Mouse (Mus musculus) lung, postnatal 0 days (tissue): ENCODE measurements around the gene Gm28048. TPM values are rescaled to one million over a fixed set of nuclear protein-coding genes. Genes with fewer than 3 reads are reported as not detected.

ENCODE experiments used
- ATAC-seq: fragments of 200-750 bp; cut with Nextera tagmentation; 2 replicates; pipeline ENCODE4 v1.8.0; 2017; ENCODE audit warnings: moderate library complexity
- DNase-seq: peaks from one replicate; pipeline ENCODE4 v3.0.0-alpha.2; 2016; ENCODE audit warnings: low spot score
- H3K27ac ChIP-seq: fragments of 300-500 bp; sonication (generic); 2 replicates; pipeline ENCODE4 v1.5.1; 2014; ENCODE audit warnings: antibody characterized with exemption, mild to moderate bottlenecking, low read length, mixed read lengths
- H3K27me3 ChIP-seq: fragments of 300-500 bp; sonication (generic); replicated peaks from 2 replicates; pipeline ENCODE4 v1.6.1; 2014; ENCODE audit warnings: low read length, mixed read lengths; ENCODE audit not compliant: insufficient read depth
- H3K36me3 ChIP-seq: fragments of 300-500 bp; sonication (generic); 2 replicates; pipeline ENCODE4 v1.6.1; 2014; ENCODE audit warnings: low read length, mixed read lengths; ENCODE audit not compliant: insufficient read depth
- H3K4me1 ChIP-seq: fragments of 300-500 bp; sonication (generic); 2 replicates; pipeline ENCODE4 v1.6.1; 2014; ENCODE audit warnings: antibody characterized with exemption, low read depth, low read length, mixed read lengths; ENCODE audit not compliant: insufficient read depth
- H3K4me2 ChIP-seq: fragments of 300-500 bp; sonication (generic); replicated peaks from 2 replicates; pipeline ENCODE4 v1.6.1; 2014; ENCODE audit warnings: low read depth, mild to moderate bottlenecking, low read length, moderate library complexity, mixed read lengths
- H3K4me3 ChIP-seq: fragments of 300-500 bp; sonication (generic); 2 replicates; pipeline ENCODE4 v1.5.1; 2014; ENCODE audit warnings: low read depth, low read length
- H3K9ac ChIP-seq: fragments of 300-500 bp; sonication (generic); replicated peaks from 2 replicates; pipeline ENCODE4 v1.6.1; 2014; ENCODE audit warnings: low read depth, mild to moderate bottlenecking
- H3K9me3 ChIP-seq: fragments of 300-500 bp; sonication (generic); 2 replicates; pipeline ENCODE4 v1.6.1; 2016; ENCODE audit warnings: low read length, mixed read lengths
- CTCF ChIP-seq: IDR thresholded peaks from 2 replicates; pipeline ENCODE4 v1.5.1; 2016; ENCODE audit warnings: antibody characterized with exemption, mild to moderate bottlenecking
- EP300 ChIP-seq: IDR thresholded peaks from 2 replicates; pipeline ENCODE4 v1.6.1; 2016; ENCODE audit warnings: antibody characterized with exemption, mild to moderate bottlenecking, control low read depth
- WGBS: fragments of 180-500 bp; shearing (Covaris S2); extraction: QIAGEN DNeasy Blood & Tissue Kit; methylation state at CpG from one replicate; pipeline ENCODE4 v1.1.7; 2014; 5-methylcytosine and 5-hydroxymethylcytosine counted together
- polyA plus RNA-seq: library from polyadenylated mRNA; unstranded; fragments of >200 nt; fragmentation: Nextera tagmentation; extraction: Ambion mirVana; gene quantifications from 2 replicates; pipeline ENCODE4 v1.2.1, GENCODE M21; 2015

Gene Gm28048
- polyA plus RNA-seq, 1 experiment from 2014 or later, result 26.1 TPM

DNA sequence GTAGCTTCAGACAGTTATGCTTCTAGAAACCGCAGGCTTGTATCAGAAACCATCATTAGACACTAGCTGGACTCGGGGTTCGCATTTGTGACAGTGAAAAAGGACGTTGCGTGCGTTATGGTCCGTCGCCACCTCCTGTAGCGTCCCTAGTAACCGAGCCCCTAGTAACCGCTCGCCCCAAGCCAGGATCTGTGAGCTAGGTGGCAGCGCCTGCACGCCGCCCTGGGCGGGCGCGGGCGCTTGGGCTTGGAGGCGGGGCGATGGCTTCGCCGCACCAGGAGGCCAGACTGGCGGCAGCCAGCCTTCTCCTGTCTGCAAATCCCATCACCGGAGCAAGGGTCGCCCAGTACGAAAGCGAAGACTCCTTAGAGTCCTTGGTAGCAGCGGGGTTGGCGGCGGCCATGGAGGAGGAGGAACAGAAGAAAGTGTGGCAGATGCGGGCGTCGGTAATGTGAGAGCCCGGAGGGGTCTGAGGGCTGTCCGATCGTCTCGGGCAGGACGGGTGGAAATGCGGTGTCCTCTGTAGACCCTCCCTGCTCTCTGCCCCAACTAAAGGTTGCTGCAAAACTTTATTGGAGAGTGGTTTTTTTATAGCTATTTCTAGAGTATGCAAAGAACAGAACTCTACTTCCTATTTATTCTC lies 26.4 kb upstream of the Gm28048 start:
- Histone ChIP-seq H3K4me1 (no peaks in the 10 kb centered on the region), H3K36me3 (peaks cover 10% of the 10 kb centered on the region), H3K27me3 (no peaks in the 10 kb centered on the region), H3K4me3 (peak overlapping the region; percentile 60), H3K9ac (peak overlapping the region; percentile 62), H3K4me2 (peak overlapping the region; percentile 87), H3K9me3 (no peaks in the 10 kb centered on the region), H3K27ac (peak overlapping the region; percentile 77)
- peak; percentile 94 for ATAC-seq
- under 1% methylated on average over 40 of the region's 40 CpGs for WGBS
- TF ChIP-seq CTCF (peak; percentile 46), EP300 (no peak)
- peak; percentile 87 for DNase-seq

GRCm38 (mm10) chr11:23007481-23008180 lies 25.7 kb upstream of the Gm28048 start, which contains the start of gene Fam161a:
Fam161a (plus strand) TSS chr11:23007531.
- Histone ChIP-seq H3K4me2 (peak within 1 kb of the TSS; percentile 87), H3K4me1 (no peaks in the 10 kb centered on the region), H3K4me3 (peak within 1 kb of the TSS; percentile 60), H3K36me3 (peaks cover 11% of the 10 kb centered on the region), H3K9ac (peak within 1 kb of the TSS; percentile 62), H3K27ac (peak within 1 kb of the TSS; percentile 77), H3K9me3 (no peaks in the 10 kb centered on the region), H3K27me3 (no peaks in the 10 kb centered on the region)
- TF ChIP-seq CTCF (no peak), EP300 (no peak)
- ATAC-seq (peak; percentile 97), DNase-seq (peak; percentile 98)
- WGBS, result under 1% methylated on average over 22 of the region's 22 CpGs

GRCm38 (mm10) chr11:23007166-23007480 lies 25.2 kb upstream of the Gm28048 start:
- ATAC-seq, result peak; percentile 3; the same call in 1 of the 2 replicates
- H3K4me1 ChIP-seq, result no peaks in the 10 kb centered on the region
- peak overlapping the region; percentile 60 for H3K4me3 ChIP-seq
- H3K27ac ChIP-seq, result no peak overlapping the region
- peak overlapping the region; percentile 87 for H3K4me2 ChIP-seq
- H3K9ac ChIP-seq, result no peak overlapping the region
- no peaks in the 10 kb centered on the region for H3K27me3 ChIP-seq
- TF ChIP-seq CTCF (no peak), EP300 (no peak)
- DNase-seq, result no peak
- H3K36me3 ChIP-seq, result peaks cover 16% of the 10 kb centered on the region
- WGBS, result 6% methylated on average over 6 of the region's 6 CpGs
- no peaks in the 10 kb centered on the region for H3K9me3 ChIP-seq

DNA sequence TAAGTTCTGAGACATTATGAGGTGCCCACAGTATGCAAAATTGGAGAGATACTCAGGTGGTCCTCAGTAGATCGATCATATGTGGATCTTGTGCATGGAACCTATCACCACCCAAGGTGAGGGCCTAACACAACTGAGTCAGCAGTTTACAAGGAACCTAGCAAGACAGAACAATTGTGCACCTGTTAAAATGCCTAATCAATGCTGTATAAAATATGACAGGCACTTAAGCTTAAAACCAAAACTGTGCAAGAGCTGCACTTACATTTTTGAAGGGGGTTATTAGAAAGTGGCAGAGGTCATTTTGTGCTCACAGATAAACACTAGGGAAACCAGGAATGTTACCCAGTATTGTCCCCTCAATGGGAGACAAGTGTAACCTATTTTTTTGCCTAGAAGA lies 23.4 kb upstream of the Gm28048 start:
- H3K9me3 ChIP-seq, result no peaks in the 10 kb centered on the region
- no peaks in the 10 kb centered on the region for H3K27me3 ChIP-seq
- no peak overlapping the region for H3K9ac ChIP-seq
- peaks cover 29% of the 10 kb centered on the region for H3K36me3 ChIP-seq
- H3K4me3 ChIP-seq, result no peak overlapping the region
- no peak for TF ChIP-seq EP300
- no peak for TF ChIP-seq CTCF
- DNase-seq (no peak), ATAC-seq (no peak)
- H3K4me2 ChIP-seq, result no peak overlapping the region
- H3K27ac ChIP-seq, result no peak overlapping the region
- no peaks in the 10 kb centered on the region for H3K4me1 ChIP-seq
- WGBS, result 91% methylated on average over 1 of the region's 1 CpGs

GRCm38 (mm10) chr11:22998308-22998707 lies 16.4 kb upstream of the Gm28048 start:
- Histone ChIP-seq H3K27me3 (no peaks in the 10 kb centered on the region), H3K4me2 (no peak overlapping the region), H3K9ac (no peak overlapping the region), H3K4me1 (no peaks in the 10 kb centered on the region), H3K36me3 (peaks cover 54% of the 10 kb centered on the region), H3K4me3 (no peak overlapping the region), H3K9me3 (no peaks in the 10 kb centered on the region), H3K27ac (no peak overlapping the region)
- DNase-seq (no peak), ATAC-seq (no peak)
- 76% methylated on average over 1 of the region's 1 CpGs for WGBS
- TF ChIP-seq CTCF (no peak), EP300 (no peak)

- no peak overlapping the region for H3K4me3 ChIP-seq
- no peak overlapping the region for H3K4me2 ChIP-seq
- ATAC-seq (no peak), DNase-seq (no peak)
- no peaks in the 10 kb centered on the region for H3K27me3 ChIP-seq
- H3K36me3 ChIP-seq, result peaks cover 36% of the 10 kb centered on the region
- WGBS, result 93% methylated on average over 4 of the region's 4 CpGs
- no peak overlapping the region for H3K9ac ChIP-seq
- peaks cover 12% of the 10 kb centered on the region; the same call in 1 of the 2 replicates for H3K4me1 ChIP-seq
- H3K9me3 ChIP-seq, result no peaks in the 10 kb centered on the region
- no peak overlapping the region for H3K27ac ChIP-seq
- no peak for TF ChIP-seq CTCF
- TF ChIP-seq EP300, result no peak
Observed at GRCm38 (mm10) chr11:22995461-22995860, 13.6 kb upstream of the Gm28048 start.
